ENCODE assay signal across 22 mouse cellular contexts in the genomic region with DNA sequence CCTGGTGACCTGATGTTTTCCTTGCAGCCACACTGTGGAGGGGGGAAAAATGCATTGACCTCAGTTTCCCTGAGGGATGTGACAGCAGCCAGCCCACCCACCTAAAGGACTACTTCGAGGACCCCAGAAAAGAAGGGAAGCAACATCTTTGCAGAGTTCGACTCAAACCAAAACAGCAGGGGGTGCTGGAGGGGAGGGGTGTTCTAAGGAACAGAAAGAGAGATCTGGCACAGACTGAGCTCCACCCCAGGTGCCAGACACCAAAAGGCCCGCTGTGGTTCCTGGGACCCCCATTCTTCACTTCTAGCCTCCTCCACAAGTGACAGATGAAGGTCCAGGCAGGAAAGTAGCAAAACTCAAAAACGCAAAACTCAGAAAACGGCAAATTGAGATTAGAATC. TPM values are rescaled to one million over a fixed set of nuclear protein-coding genes. Genes with fewer than 3 reads are reported as not detected.
A peak's percentile ranks its signal among the peaks of the same experiment; 100 is the strongest.
DNase-seq lines count a peak whose midpoint lies in the region; ATAC-seq and TF ChIP-seq lines count a peak whose summit lies in the region.
"Had no signal": no experiment of that assay in that cellular context is flagged by ENCODE, and none has a peak within 500 bp of the region (broad histone marks: within the 10 kb centered on the region; RNA-seq: fewer than 3 reads in every experiment).

No protein-coding gene starts in this region.

- no peak overlapping the region for H3K9ac ChIP-seq in hindbrain, embryonic 14.5 days
- H3K9ac ChIP-seq in neural tube, embryonic 13.5 days: 0 out of 2 replicates have a peak overlapping the region, but pooled peaks have one; percentile 22
- H3K9ac ChIP-seq: liver, embryonic 12.5 days; lung, embryonic 15.5 days; midbrain, embryonic 12.5 days had no signal

- no peaks in the 10 kb centered on the region for H3K36me3 ChIP-seq in hindbrain, embryonic 14.5 days (replicated peaks; ENCODE audit: control insufficient read depth, insufficient read depth)
- no peaks in the 10 kb centered on the region for H3K36me3 ChIP-seq in hindbrain, embryonic 10.5 days
- H3K36me3 ChIP-seq in neural tube, embryonic 13.5 days: no peaks in the 10 kb centered on the region
- H3K36me3 ChIP-seq: embryonic facial prominence, embryonic 10.5 days; liver, embryonic 12.5 days; lung, embryonic 15.5 days; midbrain, embryonic 12.5 days had no signal

- WGBS in hindbrain, embryonic 14.5 days: 56% methylated on average over 5 of the region's 5 CpGs
- 55% methylated on average over 5 of the region's 5 CpGs for WGBS in hindbrain, embryonic 10.5 days
- WGBS in neural tube, embryonic 13.5 days: 61% methylated on average over 5 of the region's 5 CpGs
- WGBS in olfactory bulb, adult 2 months: 27% methylated on average over 5 of the region's 5 CpGs

- ATAC-seq in hindbrain, embryonic 14.5 days (ENCODE audit: low FRiP score): no peak
- no peak for ATAC-seq in neural tube, embryonic 13.5 days (ENCODE audit: low read depth)
- ATAC-seq: liver, embryonic 12.5 days had no signal

- no peak overlapping the region for H3K27ac ChIP-seq in hindbrain, embryonic 14.5 days
- H3K27ac ChIP-seq in hindbrain, embryonic 10.5 days: no peak overlapping the region
- H3K27ac ChIP-seq in neural tube, embryonic 13.5 days (replicated peaks): no peak overlapping the region
- H3K27ac ChIP-seq in olfactory bulb, adult 2 months (ENCODE audit: insufficient read depth, low read depth, low read length): no peak overlapping the region
- H3K27ac ChIP-seq: embryonic facial prominence, embryonic 10.5 days; liver, embryonic 12.5 days; lung, embryonic 15.5 days; macrophage; midbrain, embryonic 12.5 days had no signal

- peaks cover 38% of the 10 kb centered on the region for H3K27me3 ChIP-seq in hindbrain, embryonic 14.5 days (ENCODE audit: control insufficient read depth, insufficient read depth, low read length)
- H3K27me3 ChIP-seq in hindbrain, embryonic 10.5 days (ENCODE audit: insufficient read depth, poor library complexity, severe bottlenecking): peaks cover 98% of the 10 kb centered on the region
- peaks cover 82% of the 10 kb centered on the region for H3K27me3 ChIP-seq in neural tube, embryonic 13.5 days

- no peak for DNase-seq in hindbrain, embryonic 14.5 days (ENCODE audit: low spot score)
- no peak for DNase-seq in hindbrain, embryonic 10.5 days (ENCODE audit: low spot score)
- DNase-seq in neural tube, embryonic 10.5 days (ENCODE audit: extremely low spot score, low spot score): no peak
- DNase-seq in thymus, postnatal 4 days: peak; percentile 81
- no peak for DNase-seq in right cerebral cortex, postnatal 4 days
- no peak for DNase-seq in cerebellum, adult 11 months
- DNase-seq: adrenal gland, postnatal 36 days; B cell, adult 2 months; cerebellum, adult 18-20 months; cerebellum, postnatal 25 days; kidney, adult 2 months; kidney, postnatal 25 days; layer of hippocampus, adult 9-11 months; spleen, adult 18-20 months had no signal

- no peaks in the 10 kb centered on the region for H3K9me3 ChIP-seq in hindbrain, embryonic 14.5 days (ENCODE audit: control insufficient read depth, low read length)
- H3K9me3 ChIP-seq in hindbrain, embryonic 10.5 days: no peaks in the 10 kb centered on the region
- no peaks in the 10 kb centered on the region for H3K9me3 ChIP-seq in neural tube, embryonic 13.5 days
- H3K9me3 ChIP-seq: embryonic facial prominence, embryonic 10.5 days; liver, embryonic 12.5 days; lung, embryonic 15.5 days; midbrain, embryonic 12.5 days had no signal

- TF ChIP-seq POLR2A in olfactory bulb, adult 2 months (IDR thresholded peaks at IDR 0.05; ENCODE audit: insufficient read depth, low read depth, low read length): no peak

- peaks cover 40% of the 10 kb centered on the region for H3K4me1 ChIP-seq in hindbrain, embryonic 14.5 days (replicated peaks; ENCODE audit: control insufficient read depth, insufficient read depth, low read length)
- peaks cover 68% of the 10 kb centered on the region for H3K4me1 ChIP-seq in hindbrain, embryonic 10.5 days (replicated peaks)
- H3K4me1 ChIP-seq in neural tube, embryonic 13.5 days (replicated peaks): peaks cover 91% of the 10 kb centered on the region
- peaks cover 67% of the 10 kb centered on the region for H3K4me1 ChIP-seq in olfactory bulb, adult 2 months (ENCODE audit: control insufficient read depth, insufficient read depth, low read length)

- TF ChIP-seq CTCF in olfactory bulb, adult 2 months (IDR thresholded peaks at IDR 0.05; ENCODE audit: insufficient read depth, low read depth, low read length): no peak

- H3K4me3 ChIP-seq in hindbrain, embryonic 14.5 days (replicated peaks; ENCODE audit: low read length): no peak overlapping the region
- no peak overlapping the region for H3K4me3 ChIP-seq in hindbrain, embryonic 10.5 days
- no peak overlapping the region for H3K4me3 ChIP-seq in neural tube, embryonic 13.5 days
- H3K4me3 ChIP-seq in olfactory bulb, adult 2 months (ENCODE audit: insufficient read depth, low read depth, low read length): peak overlapping the region; percentile 85
- H3K4me3 ChIP-seq: embryonic facial prominence, embryonic 10.5 days; liver, embryonic 12.5 days; lung, embryonic 15.5 days; midbrain, embryonic 12.5 days had no signal

- H3K4me2 ChIP-seq in hindbrain, embryonic 14.5 days (replicated peaks): peak overlapping the region; percentile 85
- peak overlapping the region; percentile 83; the same call in 1 of the 2 replicates for H3K4me2 ChIP-seq in neural tube, embryonic 13.5 days
- H3K4me2 ChIP-seq: liver, embryonic 12.5 days; lung, embryonic 15.5 days; midbrain, embryonic 12.5 days had no signal

RNA-seq across cellular contexts. Expression of a gene that starts 2.7 kb away (rescaled TPM):
- polyA plus RNA-seq in hindbrain, embryonic 14.5 days (2014; fragmentation: Nextera tagmentation; extraction: Ambion mirVana): 6.0 and 8.5 TPM in 2 replicates
- 0.24 and 0.39 TPM in 2 replicates for polyA plus RNA-seq in hindbrain, embryonic 10.5 days (2016; fragmentation: Nextera tagmentation; extraction: Ambion mirVana)
- polyA plus RNA-seq in neural tube, embryonic 13.5 days (2015; fragmentation: Nextera tagmentation; extraction: Ambion mirVana): 5.5 and 6.0 TPM in 2 replicates
- polyA plus RNA-seq in olfactory bulb, adult 2 months (2012; ENCODE audit: insufficient read depth, insufficient read length, low replicate concordance, missing spikeins): not detected in 2 replicates
- polyA plus RNA-seq: limb, embryonic 11.5 days; liver, embryonic 12.5 days; macrophage had no signal

RNA-seq across cellular contexts. Expression of a gene that starts 57.4 kb away (rescaled TPM):
- polyA plus RNA-seq in hindbrain, embryonic 14.5 days (2014; fragmentation: Nextera tagmentation; extraction: Ambion mirVana): 11.7 and 12.5 TPM in 2 replicates
- polyA plus RNA-seq in hindbrain, embryonic 10.5 days (2016; fragmentation: Nextera tagmentation; extraction: Ambion mirVana): 71.6 and 79.0 TPM in 2 replicates
- polyA plus RNA-seq in neural tube, embryonic 13.5 days (2015; fragmentation: Nextera tagmentation; extraction: Ambion mirVana): 34.2 and 34.4 TPM in 2 replicates
- not detected in 2 replicates for polyA plus RNA-seq in olfactory bulb, adult 2 months (2012; ENCODE audit: insufficient read depth, insufficient read length, low replicate concordance, missing spikeins)
